Mouse (Mus musculus) monocyte, adult 5-6 weeks (primary cell): ENCODE data around the gene Fbln2. TPM values are rescaled to one million over a fixed set of nuclear protein-coding genes. Genes with fewer than 3 reads are reported as not detected.

Source experiments
- ATAC-seq: fragments of 153-309, 156-312 bp; replicated peaks from 2 replicates; pipeline ENCODE4 v1.8.0; 2017; ENCODE audit warnings: mild to moderate bottlenecking; ENCODE audit not compliant: low TSS enrichment, insufficient number of reproducible peaks, severe bottlenecking, poor library complexity, low FRiP score
- total RNA-seq: library from RNA; stranded (forward); fragments of 200-1000, 200-491, 200-594 nt; gene quantifications from 3 replicates; pipeline ENCODE4 v1.2.3, GENCODE M21; 2017

Gene Fbln2
- total RNA-seq, 1 experiment from 2014 or later, result not detected

DNA sequence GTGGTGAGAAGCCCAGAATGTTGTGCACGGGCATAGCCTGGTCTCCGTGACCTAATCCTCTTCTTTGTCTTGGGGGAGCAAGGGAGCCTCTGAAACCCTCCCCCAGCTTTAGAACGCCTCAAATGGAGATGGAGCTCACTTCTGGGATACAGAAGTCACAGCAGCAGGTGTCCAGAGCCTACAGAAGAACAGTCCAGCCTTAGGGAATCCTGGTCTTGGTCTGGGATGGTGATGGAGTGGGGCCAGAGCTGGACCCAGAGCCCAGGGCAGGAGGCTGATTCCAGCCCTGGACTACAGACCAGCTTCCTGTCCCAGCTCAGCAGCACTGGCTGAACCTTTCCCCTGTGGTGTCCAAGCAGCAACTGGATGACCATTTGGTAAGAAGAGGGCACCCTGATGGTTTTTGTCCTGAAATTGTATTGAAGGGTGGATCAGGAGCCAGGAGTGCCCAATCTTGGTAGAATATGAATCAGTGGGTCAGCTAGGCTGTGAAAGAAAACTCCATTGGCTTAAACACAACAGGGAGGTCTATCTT, 76.1 kb downstream of the Fbln2 start:
- no peak for ATAC-seq

DNA sequence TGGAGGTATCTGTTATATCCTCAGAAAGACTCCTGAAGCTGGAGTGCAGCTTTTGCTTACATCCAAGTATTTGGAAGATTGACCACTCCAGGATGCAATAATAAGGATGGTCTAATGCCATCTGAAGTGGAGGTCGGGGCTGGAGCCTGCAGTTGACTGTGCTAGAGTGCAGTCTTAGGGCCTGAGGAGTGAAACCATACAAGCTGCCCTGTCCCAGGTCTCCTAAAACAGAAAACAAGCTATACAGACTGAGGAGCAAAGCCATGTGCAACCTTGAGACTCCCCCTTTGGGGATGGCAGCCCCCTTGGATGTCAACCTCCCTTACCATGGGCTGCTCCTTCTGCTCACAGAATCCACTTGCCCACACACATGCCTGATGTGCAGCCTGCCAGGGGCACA, 76.7 kb downstream of the Fbln2 start:
- no peak for ATAC-seq

DNA sequence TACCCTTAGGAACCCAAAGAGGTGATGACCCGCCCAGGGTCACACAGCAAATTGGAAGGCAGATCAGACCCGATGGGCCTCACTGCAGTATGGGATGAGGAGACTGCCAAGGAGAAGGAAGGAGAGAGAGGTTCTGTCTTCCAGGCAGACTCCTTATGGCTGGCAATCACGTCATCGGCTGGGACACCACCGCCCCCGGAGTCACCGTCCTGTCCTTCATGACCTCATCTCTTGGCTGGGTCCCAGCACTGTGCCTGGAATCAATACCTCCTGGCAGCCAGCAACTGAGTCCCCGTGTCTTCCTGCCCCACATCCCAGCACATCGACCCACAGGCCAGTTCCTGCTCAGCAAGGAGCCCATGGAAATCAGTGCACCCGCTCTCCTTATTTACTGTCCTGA, 78.7 kb downstream of the Fbln2 start:
- ATAC-seq, result no peak

DNA sequence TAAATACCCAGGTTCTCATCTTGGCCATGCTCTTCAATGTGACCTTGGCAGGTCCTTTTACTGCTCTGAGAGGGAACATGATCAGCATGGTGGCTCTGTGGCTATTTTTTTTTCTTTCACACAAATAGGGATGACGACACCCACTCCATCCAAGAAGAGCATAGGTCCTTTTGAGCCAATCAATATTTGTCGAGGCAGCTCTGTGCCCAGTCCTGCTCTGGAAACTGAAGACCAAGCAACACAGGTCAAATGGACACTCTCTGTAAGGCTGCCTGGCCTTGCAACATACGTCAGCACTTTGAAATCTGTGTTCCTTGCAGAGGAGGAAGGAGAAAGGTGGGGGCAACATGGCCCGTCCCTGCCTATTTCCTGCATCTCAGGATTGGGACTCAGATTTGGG, 83.2 kb downstream of the Fbln2 start:
- ATAC-seq, result no peak

DNA sequence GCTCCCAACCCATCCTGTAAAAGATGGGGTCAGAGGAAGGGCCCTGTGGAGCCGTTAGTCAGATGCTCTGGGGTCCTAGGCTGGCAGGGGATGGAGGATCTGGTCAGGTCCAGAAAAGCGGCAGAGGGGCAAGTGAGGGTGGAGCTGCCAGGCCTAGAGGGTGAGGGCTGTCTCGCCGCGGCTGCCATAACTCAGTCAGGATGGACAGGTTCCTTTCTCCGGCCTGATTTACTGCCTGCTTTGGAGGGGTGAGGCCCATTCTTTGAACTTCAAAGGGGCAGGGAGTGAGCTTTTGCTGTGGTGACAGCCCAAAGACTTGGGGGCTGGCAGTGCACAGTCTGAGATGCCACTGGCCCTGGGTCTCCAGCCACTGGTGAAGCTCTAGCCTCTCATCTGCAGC, 86.6 kb downstream of the Fbln2 start:
- no peak for ATAC-seq

DNA sequence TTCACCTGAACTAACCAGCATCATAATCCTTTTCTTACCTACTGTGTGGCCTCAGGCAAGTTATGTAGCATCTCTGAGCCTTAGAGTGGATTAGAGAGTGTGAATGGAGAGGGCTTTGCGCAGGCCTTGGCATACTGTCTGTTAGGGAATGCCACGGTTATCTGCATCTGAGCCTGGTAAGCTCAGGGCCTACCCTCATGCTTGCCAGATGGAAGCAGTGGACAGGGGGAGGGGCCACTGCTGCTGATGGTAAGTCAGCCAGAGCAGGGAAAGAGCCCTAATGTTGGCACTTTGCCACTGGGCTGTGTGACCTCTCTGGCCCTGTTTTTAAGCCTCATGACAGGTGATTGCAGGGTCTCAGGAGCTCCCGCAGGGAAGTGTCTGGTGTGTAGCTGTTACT, 87.8 kb downstream of the Fbln2 start:
- ATAC-seq, result no peak

DNA sequence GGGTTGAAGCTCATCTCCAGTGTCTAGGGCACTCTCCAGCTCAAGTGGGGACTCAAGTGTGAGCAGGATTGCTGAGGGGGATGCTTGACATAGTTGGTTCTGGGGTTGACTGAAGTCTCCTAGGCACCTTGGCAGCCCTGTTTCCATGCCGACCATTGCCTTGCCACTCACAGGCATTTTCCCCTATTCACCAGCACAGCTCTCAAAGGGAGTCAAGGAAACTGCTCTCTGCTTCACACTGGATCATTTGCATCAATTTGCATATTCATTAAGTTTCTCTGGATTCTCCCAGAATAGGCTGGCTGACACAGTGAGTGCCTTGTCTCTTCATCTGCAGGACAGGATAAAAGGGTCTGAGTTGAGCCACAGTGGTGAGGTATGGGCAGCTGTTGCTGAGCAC, 89.6 kb downstream of the Fbln2 start:
- ATAC-seq, result no peak

DNA sequence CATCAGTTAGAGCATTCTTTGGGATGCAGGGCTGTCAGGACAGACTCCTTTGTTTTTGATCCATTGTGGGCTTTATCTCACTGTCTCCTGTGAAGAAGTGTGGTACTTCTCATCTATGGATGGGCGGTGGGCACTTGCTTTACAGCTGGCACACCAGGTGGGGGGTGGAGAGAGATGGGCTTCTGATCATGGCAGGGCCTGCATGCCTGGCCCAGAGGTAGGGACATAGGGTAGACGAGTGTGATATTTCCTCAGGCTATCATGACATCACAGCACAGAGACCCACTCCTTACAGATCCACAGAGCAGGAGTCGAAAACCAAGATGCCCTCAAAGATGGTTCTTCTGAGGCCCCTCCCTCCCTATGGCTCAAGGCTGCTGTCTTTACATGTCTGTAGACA, 90.1 kb downstream of the Fbln2 start:
- ATAC-seq, result no peak

DNA sequence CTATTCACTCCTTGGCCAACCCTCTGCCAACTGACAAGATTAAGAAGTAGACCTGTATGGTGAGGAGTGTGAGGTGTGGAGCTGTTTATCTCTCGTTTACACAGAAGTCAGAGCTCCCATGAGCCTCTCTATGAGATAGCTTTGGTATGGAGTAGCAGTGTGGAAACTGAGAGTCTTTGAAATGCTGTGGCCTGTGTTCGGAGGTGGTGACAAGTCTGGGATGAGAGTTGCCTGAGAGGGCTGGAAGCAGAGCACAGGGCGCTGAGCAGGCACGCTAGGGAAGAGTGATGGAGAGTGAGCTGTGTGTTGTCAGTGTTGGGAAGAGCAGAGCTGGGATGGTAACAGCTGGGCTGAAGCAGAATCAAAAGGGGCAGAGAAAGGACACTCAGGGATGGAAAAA, 91.9 kb downstream of the Fbln2 start:
- no peak for ATAC-seq

DNA sequence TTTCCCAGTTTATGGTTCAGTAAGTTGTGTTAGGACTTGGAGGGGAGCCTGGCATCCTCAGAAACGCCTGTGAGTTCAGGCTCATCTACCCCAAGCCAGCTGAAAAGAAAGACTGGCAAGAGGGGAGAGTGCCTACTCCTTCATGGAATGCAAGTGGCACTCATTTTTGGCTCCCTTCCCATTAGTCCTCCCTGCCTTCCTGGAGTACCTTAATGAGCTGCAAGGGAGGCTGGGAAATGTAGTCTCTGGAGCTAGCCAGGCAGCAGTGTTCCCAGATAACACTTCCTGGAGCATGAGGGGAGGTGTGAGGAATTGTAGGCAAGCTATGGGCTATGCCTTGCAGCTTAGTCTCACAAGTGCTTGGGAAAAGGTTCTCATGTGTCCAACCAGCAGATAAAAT, 95.7 kb downstream of the Fbln2 start:
- no peak for ATAC-seq

DNA sequence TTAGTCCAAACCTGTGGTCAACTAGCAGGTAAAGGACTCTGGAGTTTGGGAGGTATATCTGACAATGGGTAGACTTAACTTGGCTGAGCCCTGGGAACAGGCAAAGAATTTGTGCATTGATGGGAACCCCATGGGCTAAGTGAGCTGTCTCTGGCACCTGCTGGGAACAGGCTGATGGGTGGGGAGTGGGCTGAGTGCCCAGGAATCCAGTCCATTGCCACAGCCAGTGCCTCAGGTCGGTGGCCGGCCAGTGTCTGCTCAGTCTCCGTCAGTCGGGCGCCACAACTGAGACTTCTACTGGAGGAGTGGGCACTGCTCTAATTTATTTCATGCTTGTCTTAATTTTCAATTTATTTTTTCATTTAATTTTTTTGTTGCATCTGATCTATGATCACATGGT, 98.9 kb downstream of the Fbln2 start:
- no peak for ATAC-seq

DNA sequence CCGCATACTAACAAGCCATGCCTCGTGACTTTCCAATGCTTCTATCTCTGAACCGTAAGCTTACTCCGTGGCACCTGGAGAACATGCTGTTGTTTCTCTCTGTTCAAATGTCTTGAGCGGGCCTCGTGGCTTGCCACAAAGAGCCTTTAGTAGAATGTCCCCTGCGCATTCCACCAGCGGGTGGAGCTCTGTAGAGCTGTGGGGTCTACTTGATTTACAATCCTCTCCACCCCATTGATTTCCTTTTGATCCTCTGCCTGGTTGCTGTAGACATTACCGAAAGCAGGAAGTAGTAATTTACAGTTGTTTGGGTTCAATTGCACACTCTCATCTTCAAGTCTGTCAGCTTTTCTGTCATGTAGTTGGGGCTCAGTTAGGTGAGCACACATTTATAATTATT, 100.2 kb downstream of the Fbln2 start:
- ATAC-seq, result no peak

Other genes starting within 250 kb of the Fbln2 start
- 16.6 to 50.9 TPM (median 25.0 TPM) in 3 replicates for gene Iqsec1, start 223.8 kb upstream of the Fbln2 start, total RNA-seq
- gene Nup210, start 95.6 kb upstream of the Fbln2 start, total RNA-seq, result 73.6 to 178 TPM (median 77.9 TPM) in 3 replicates
- gene Hdac11, start 55.8 kb upstream of the Fbln2 start, total RNA-seq, result 0.43 to 1.6 TPM (median 1.3 TPM) in 3 replicates
- gene Wnt7a, start 198.9 kb downstream of the Fbln2 start, total RNA-seq, result not detected in 3 replicates